Mouse (Mus musculus): ENCODE results near the gene Sept11. TPM values are rescaled to one million over a fixed set of nuclear protein-coding genes. Genes with fewer than 3 reads are reported as not detected.

Gene Sept11
- polyA plus RNA-seq, 1 experiment from 2014 or later, result 143 TPM

GRCm38 (mm10) chr5:93189607-93190006 is 96.4 kb downstream of the Sept11 start:
- no peak for ATAC-seq
- no peak overlapping the region for H3K4me3 ChIP-seq (ENCODE audit: low read depth, low read length)
- no peak overlapping the region for H3K4me2 ChIP-seq (ENCODE audit: low read length)
- peaks cover 16% of the 10 kb centered on the region; the same call in 1 of the 2 replicates for H3K36me3 ChIP-seq (ENCODE audit: control insufficient read depth, insufficient read depth, low read length)
- no peak overlapping the region for H3K9ac ChIP-seq (ENCODE audit: low read depth, low read length)
- 0 out of 2 replicates have a peak, but pooled peaks cover 2% of the 10 kb centered on the region for H3K4me1 ChIP-seq (ENCODE audit: control insufficient read depth, insufficient read depth, low read length)
- WGBS, result 74% methylated on average over 3 of the region's 3 CpGs
- no peak overlapping the region for H3K27ac ChIP-seq (ENCODE audit: low read length)
- H3K9me3 ChIP-seq (replicated peaks; ENCODE audit: control insufficient read depth, low read length, poor library complexity, severe bottlenecking), result no peaks in the 10 kb centered on the region
- H3K27me3 ChIP-seq (ENCODE audit: control insufficient read depth, insufficient read depth, low read depth, low read length), result no peaks in the 10 kb centered on the region

GRCm38 (mm10) chr5:93190428-93190827 is 97.2 kb downstream of the Sept11 start:
- Histone ChIP-seq H3K27ac (ENCODE audit: low read length) (no peak overlapping the region), H3K9me3 (replicated peaks; ENCODE audit: control insufficient read depth, low read length, poor library complexity, severe bottlenecking) (no peaks in the 10 kb centered on the region), H3K4me2 (ENCODE audit: low read length) (no peak overlapping the region), H3K27me3 (ENCODE audit: control insufficient read depth, insufficient read depth, low read depth, low read length) (no peaks in the 10 kb centered on the region), H3K9ac (ENCODE audit: low read depth, low read length) (no peak overlapping the region), H3K36me3 (ENCODE audit: control insufficient read depth, insufficient read depth, low read length) (peaks cover 14% of the 10 kb centered on the region; the same call in 1 of the 2 replicates), H3K4me1 (ENCODE audit: control insufficient read depth, insufficient read depth, low read length) (0 out of 2 replicates have a peak, but pooled peaks cover 2% of the 10 kb centered on the region), H3K4me3 (ENCODE audit: low read depth, low read length) (no peak overlapping the region)
- no peak for ATAC-seq
- WGBS, result 97% methylated on average over 5 of the region's 5 CpGs

- WGBS, result 90% methylated on average over 3 of the region's 3 CpGs
- no peak overlapping the region for H3K4me3 ChIP-seq (ENCODE audit: low read depth, low read length)
- no peak overlapping the region for H3K4me2 ChIP-seq (ENCODE audit: low read length)
- H3K36me3 ChIP-seq (ENCODE audit: control insufficient read depth, insufficient read depth, low read length), result peaks cover 7% of the 10 kb centered on the region
- H3K9me3 ChIP-seq (replicated peaks; ENCODE audit: control insufficient read depth, low read length, poor library complexity, severe bottlenecking), result no peaks in the 10 kb centered on the region
- no peak overlapping the region for H3K9ac ChIP-seq (ENCODE audit: low read depth, low read length)
- ATAC-seq, result no peak
- no peaks in the 10 kb centered on the region for H3K27me3 ChIP-seq (ENCODE audit: control insufficient read depth, insufficient read depth, low read depth, low read length)
- H3K4me1 ChIP-seq (ENCODE audit: control insufficient read depth, insufficient read depth, low read length), result peaks cover 6% of the 10 kb centered on the region
- H3K27ac ChIP-seq (ENCODE audit: low read length), result no peak overlapping the region
These were observed 105.0 kb downstream of the Sept11 start for GRCm38 (mm10) chr5:93198232-93198631.

- Histone ChIP-seq H3K27ac (ENCODE audit: low read length) (no peak overlapping the region), H3K4me2 (ENCODE audit: low read length) (no peak overlapping the region), H3K9ac (ENCODE audit: low read depth, low read length) (no peak overlapping the region), H3K36me3 (ENCODE audit: control insufficient read depth, insufficient read depth, low read length) (peaks cover 7% of the 10 kb centered on the region), H3K4me1 (ENCODE audit: control insufficient read depth, insufficient read depth, low read length) (peaks cover 19% of the 10 kb centered on the region), H3K27me3 (ENCODE audit: control insufficient read depth, insufficient read depth, low read depth, low read length) (no peaks in the 10 kb centered on the region), H3K9me3 (replicated peaks; ENCODE audit: control insufficient read depth, low read length, poor library complexity, severe bottlenecking) (no peaks in the 10 kb centered on the region), H3K4me3 (ENCODE audit: low read depth, low read length) (no peak overlapping the region)
- ATAC-seq, result no peak
- WGBS, result 97% methylated on average over 1 of the region's 1 CpGs
These were observed 107.9 kb downstream of the Sept11 start for GRCm38 (mm10) chr5:93201181-93201580.

- peak overlapping the region; percentile 87 for H3K4me2 ChIP-seq (ENCODE audit: low read length)
- ATAC-seq, result peak; percentile 74
- peaks cover 3% of the 10 kb centered on the region; the same call in 1 of the 2 replicates for H3K36me3 ChIP-seq (ENCODE audit: control insufficient read depth, insufficient read depth, low read length)
- H3K9ac ChIP-seq (ENCODE audit: low read depth, low read length), result peak overlapping the region; percentile 93
- H3K27ac ChIP-seq (ENCODE audit: low read length), result peak overlapping the region; percentile 90
- H3K9me3 ChIP-seq (replicated peaks; ENCODE audit: control insufficient read depth, low read length, poor library complexity, severe bottlenecking), result no peaks in the 10 kb centered on the region
- no peaks in the 10 kb centered on the region for H3K27me3 ChIP-seq (ENCODE audit: control insufficient read depth, insufficient read depth, low read depth, low read length)
- peaks cover 29% of the 10 kb centered on the region for H3K4me1 ChIP-seq (ENCODE audit: control insufficient read depth, insufficient read depth, low read length)
- 0% methylated on average over 24 of the region's 63 CpGs for WGBS
- H3K4me3 ChIP-seq (ENCODE audit: low read depth, low read length), result peak overlapping the region; percentile 89
These were observed 112.3 kb downstream of the Sept11 start for GRCm38 (mm10) chr5:93205371-93206108.

GRCm38 (mm10) chr5:93206109-93207005 is 113.1 kb downstream of the Sept11 start, which contains the start of the genes Ccni and 2010109A12Rik:
Gene Ccni, minus strand, starts transcription at chr5:93206495.
Gene 2010109A12Rik, plus strand, starts transcription at chr5:93206518.
- ATAC-seq, result peak; percentile 95
- no peaks in the 10 kb centered on the region for H3K9me3 ChIP-seq (replicated peaks; ENCODE audit: control insufficient read depth, low read length, poor library complexity, severe bottlenecking)
- peak within 1 kb of the TSS; percentile 93 for H3K9ac ChIP-seq (ENCODE audit: low read depth, low read length)
- H3K4me3 ChIP-seq (ENCODE audit: low read depth, low read length), result peak within 1 kb of the TSS; percentile 89
- peak within 1 kb of the TSS; percentile 90 for H3K27ac ChIP-seq (ENCODE audit: low read length)
- no peaks in the 10 kb centered on the region for H3K27me3 ChIP-seq (ENCODE audit: control insufficient read depth, insufficient read depth, low read depth, low read length)
- H3K4me2 ChIP-seq (ENCODE audit: low read length), result peak within 1 kb of the TSS; percentile 87
- H3K4me1 ChIP-seq (ENCODE audit: control insufficient read depth, insufficient read depth, low read length), result peaks cover 29% of the 10 kb centered on the region
- WGBS, result 0% methylated on average over 79 of the region's 79 CpGs
- no peaks in the 10 kb centered on the region for H3K36me3 ChIP-seq (ENCODE audit: control insufficient read depth, insufficient read depth, low read length)

- no peak; the same call in 1 of the 2 replicates for ATAC-seq
- Histone ChIP-seq H3K9me3 (replicated peaks; ENCODE audit: control insufficient read depth, low read length, poor library complexity, severe bottlenecking) (no peaks in the 10 kb centered on the region), H3K4me1 (ENCODE audit: control insufficient read depth, insufficient read depth, low read length) (peaks cover 29% of the 10 kb centered on the region), H3K27me3 (ENCODE audit: control insufficient read depth, insufficient read depth, low read depth, low read length) (no peaks in the 10 kb centered on the region), H3K36me3 (ENCODE audit: control insufficient read depth, insufficient read depth, low read length) (no peaks in the 10 kb centered on the region), H3K4me3 (ENCODE audit: low read depth, low read length) (peak overlapping the region; percentile 89), H3K9ac (ENCODE audit: low read depth, low read length) (peak overlapping the region; percentile 93), H3K27ac (ENCODE audit: low read length) (peak overlapping the region; percentile 90), H3K4me2 (ENCODE audit: low read length) (peak overlapping the region; percentile 64)
- WGBS, result 2% methylated on average over 6 of the region's 6 CpGs
These were observed 113.7 kb downstream of the Sept11 start for GRCm38 (mm10) chr5:93207006-93207348.

GRCm38 (mm10) chr5:93207555-93207954 is 114.3 kb downstream of the Sept11 start:
- H3K27ac ChIP-seq (ENCODE audit: low read length), result no peak overlapping the region
- 63% methylated on average over 1 of the region's 1 CpGs for WGBS
- H3K9ac ChIP-seq (ENCODE audit: low read depth, low read length), result no peak overlapping the region
- no peaks in the 10 kb centered on the region for H3K9me3 ChIP-seq (replicated peaks; ENCODE audit: control insufficient read depth, low read length, poor library complexity, severe bottlenecking)
- peaks cover 29% of the 10 kb centered on the region for H3K4me1 ChIP-seq (ENCODE audit: control insufficient read depth, insufficient read depth, low read length)
- H3K4me3 ChIP-seq (ENCODE audit: low read depth, low read length), result no peak overlapping the region
- H3K4me2 ChIP-seq (ENCODE audit: low read length), result no peak overlapping the region; the same call in 1 of the 2 replicates
- no peaks in the 10 kb centered on the region for H3K27me3 ChIP-seq (ENCODE audit: control insufficient read depth, insufficient read depth, low read depth, low read length)
- no peak for ATAC-seq
- no peaks in the 10 kb centered on the region for H3K36me3 ChIP-seq (ENCODE audit: control insufficient read depth, insufficient read depth, low read length)
